Mouse (Mus musculus) layer of hippocampus, postnatal 25 days (tissue): ENCODE data around the gene Plekhm3. TPM values are rescaled to one million over a fixed set of nuclear protein-coding genes. Genes with fewer than 3 reads are reported as not detected.

ENCODE experiments used
- DNase-seq, 2 experiments: peaks; one replicate each; pipeline ENCODE4 v3.0.0; 2022; ENCODE audit warnings: mixed read lengths in 2 of 2, low spot score in 1 of 2; ENCODE audit errors: extremely low spot score in 1 of 2
- total RNA-seq, 2 experiments: library from RNA; stranded (reverse); gene quantifications; 2 replicates each; pipeline ENCODE4 v1.2.3; 2021

Gene Plekhm3
- total RNA-seq, 2 experiments from 2014 or later: 24.7 to 34.1 TPM

DNA sequence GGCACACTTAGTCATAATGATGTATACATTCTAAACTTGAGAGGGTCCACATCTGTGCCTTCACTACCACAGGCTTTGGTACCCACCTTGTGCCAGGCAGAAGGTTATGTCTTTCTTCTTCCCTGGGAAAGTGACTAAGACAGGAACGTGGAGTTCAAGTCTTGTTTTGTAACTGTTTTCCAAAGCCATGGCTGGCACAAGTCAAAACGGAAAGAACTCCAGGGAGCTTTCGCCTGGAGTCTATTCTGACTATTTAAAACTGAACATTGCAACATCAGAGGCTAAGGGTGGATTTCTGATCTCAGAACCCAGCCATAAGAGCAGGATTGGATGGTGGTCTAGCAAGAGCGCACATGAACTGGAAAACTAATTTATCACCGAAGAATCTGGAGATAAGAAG lies 120.0 kb downstream of the Plekhm3 start:
- no peak for DNase-seq

DNA sequence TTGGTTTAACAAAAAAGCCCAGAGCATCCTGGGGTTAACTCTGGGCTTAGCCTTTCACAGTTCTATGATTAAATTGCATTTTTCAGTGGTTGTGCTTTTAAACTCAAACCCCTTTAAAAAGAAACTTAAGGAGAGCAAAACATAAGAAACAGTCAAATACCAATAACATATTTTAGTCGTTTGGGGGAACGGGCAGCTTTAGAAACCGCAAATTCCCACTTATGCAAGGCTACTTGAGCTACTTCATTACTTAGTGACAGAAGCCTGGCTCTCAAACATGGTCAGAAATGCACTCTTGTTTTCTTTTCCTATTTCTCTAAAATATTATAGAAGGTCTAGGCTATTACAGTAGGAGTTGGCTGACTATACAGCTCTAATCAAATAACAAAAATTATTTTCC lies 120.5 kb downstream of the Plekhm3 start:
- no peak for DNase-seq

DNA sequence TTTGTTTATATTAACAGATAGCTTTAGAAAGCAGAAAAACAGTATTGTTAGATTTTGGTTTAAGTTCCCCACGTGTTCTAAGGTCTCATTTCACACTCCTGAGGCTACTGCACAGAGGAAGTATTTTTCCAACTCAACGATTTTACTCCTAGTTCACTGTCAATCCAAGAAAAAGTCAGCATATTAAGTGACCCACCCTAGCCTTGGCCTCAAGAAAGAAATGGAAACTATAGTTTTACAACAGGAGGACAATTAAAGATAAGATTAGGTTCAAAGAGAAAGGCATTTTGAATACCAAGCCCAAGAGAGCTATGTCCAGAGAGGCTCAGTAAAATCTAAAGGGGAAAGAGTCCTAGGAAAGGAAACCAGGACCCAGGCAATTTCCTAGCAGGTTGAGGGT lies 125.1 kb downstream of the Plekhm3 start:
- DNase-seq: no peak

DNA sequence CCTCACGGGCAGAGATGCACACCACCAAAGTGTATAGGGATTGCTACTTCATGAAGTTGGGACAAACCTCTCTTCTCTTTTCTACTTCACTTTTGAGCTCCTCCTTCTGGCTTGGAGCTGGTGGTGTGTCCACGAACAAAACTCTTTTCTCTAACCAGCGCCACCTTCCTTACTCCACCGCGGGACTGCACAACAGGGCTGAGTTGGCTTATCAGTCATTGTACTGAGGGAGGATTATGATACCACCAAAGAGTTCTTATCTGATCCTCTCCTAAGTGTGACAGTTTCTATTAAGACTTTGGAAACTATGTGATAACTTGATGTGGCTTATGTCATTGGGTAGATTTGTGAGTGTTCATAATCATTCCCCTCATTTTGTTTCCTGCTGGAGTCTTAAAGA lies 129.2 kb downstream of the Plekhm3 start:
- no peak for DNase-seq

DNA sequence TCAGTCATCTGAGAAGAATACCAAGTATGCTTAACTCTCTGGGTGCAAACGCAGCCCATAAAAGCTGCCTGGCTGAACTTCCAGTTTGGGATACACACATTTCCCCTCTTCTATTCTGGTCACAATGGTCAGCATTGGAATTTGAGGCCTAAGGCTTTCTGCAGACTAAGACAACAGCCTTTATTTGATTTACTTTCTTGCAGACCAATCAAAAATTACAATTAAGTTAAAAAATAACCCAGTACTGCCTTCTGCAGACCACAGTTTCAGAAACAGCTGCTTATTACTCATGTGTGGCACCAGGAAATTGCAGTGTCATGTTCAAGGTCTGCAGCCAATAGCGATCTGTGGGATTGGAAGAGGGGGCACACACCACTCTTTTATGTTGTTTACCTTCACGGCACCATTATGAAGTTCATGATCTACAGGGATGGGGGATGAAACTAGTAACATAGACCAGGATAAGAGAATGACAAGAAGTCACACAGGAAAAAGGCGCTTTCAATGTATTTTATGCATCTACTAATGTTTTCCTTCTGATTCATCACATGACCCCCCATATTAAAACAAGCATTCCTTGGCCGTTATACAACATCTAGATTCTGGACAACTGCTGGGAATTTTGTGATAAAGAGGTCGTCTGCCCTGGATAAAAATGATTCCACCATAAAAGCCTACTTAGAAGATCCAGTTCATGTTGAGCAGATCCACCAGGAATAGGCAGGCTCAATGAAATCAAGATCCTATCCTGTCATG lies 130.1 kb downstream of the Plekhm3 start:
- no peak for DNase-seq

DNA sequence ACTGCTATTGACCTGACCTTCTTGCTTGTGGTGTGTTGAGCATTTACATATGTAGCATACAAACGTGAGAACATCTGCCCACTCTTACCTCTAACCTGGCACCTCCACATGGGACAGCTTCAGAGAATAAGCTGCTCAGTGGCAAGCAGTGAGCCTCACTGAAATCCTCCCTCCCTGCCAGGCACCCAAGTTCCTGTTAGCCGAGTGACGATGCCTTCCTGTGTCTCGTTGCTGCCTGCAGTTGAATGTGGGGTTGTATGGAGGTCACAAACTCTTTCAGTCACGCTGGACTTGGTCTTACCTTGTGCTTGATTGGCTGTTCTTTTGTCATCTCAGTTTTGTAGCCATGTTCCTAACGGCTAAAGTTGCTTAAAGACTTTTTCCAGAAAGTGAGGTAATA lies 133.1 kb downstream of the Plekhm3 start:
- no peak for DNase-seq

DNA sequence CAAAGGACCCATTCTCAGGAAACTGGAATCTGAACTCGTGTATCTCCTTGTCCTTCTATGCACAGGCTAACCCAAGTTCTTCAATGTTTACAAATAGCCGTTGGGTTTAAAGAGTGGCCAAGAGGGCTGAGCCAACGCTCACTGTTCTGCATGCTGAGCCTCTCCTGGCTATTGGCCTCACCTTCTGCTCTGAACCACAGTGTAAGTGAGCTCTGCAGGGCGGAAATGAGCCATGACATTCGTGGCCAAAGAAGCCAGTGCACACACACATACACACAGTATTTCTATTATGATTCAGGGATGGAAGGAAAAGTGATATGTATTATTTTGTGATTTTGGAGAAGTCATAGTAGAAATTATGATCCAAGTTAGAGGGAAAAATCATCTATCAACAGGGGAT lies 138.9 kb downstream of the Plekhm3 start:
- DNase-seq: no peak

DNA sequence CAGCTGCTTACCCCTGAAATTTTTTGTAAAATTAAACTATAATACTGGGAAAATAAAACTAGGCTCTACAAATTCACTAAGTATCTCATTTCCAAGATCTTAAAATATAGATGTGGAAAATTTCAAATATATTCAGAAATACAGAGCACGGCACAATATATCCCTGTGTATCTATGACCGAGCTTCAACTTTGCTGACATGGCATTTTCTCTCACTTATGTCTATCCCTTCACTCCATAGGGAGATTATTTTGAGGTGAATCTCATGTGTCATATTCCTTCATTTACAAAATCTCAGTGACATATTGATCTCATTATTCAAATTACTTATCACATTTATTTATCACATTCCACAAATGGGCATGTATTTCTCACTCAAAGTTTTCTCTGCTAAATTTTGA lies 143.4 kb downstream of the Plekhm3 start:
- DNase-seq: no peak

DNA sequence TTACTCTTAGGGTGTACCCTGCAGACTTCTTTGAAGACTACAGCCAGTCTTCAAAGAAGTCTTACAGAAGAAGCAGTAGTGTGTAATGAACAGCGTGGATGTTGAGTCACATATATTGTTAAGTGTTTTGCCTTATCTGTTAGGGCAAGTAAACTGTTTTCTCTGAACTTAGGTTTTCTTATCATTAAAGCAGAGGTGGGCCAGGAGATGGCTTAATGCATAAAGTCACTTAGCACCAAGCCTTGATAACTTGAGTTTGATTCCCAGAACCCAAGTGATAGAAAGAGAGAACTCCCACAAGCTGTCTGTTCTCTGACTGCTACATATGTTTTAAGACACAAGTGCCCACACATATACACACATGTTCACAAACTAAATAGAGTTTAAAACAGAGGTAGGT lies 144.7 kb downstream of the Plekhm3 start:
- no peak for DNase-seq

DNA sequence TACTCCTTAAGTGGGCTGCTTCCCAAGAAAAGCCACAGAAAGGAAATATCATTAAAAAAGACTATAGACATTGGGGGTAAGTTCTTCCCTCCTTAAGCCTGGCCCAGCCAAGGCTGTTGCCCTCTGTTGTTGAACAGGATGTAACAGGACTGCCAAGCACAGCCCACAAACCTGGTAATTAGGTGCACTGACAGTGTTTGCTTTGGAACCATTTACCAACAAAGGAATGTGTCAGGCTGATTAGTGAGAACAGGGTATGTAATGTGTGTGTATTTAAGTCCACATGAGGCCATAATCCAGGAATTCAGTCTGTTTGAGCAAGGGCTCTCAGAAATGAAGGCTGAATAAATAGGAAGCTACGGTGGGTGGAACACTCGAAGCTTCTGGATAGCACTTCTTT lies 147.5 kb downstream of the Plekhm3 start:
- DNase-seq: no peak

DNA sequence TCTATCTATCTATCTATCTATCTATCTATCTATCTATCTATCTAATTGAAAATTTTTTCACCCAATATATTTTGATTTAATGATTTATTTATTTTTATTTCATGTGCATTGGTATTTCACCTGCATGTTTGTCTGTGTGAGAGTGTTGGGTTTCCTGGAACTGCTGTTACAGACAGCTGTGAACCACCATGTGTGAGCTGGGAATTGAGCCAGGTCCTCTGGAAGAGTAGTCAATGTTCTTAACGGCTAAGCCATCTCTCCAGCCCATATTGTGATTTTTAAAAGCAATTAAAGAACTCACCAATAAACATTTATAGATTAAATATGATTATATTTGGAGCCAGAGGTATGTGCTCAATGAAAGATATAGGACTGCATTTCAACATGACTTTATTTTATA lies 148.9 kb downstream of the Plekhm3 start:
- DNase-seq: no peak

DNA sequence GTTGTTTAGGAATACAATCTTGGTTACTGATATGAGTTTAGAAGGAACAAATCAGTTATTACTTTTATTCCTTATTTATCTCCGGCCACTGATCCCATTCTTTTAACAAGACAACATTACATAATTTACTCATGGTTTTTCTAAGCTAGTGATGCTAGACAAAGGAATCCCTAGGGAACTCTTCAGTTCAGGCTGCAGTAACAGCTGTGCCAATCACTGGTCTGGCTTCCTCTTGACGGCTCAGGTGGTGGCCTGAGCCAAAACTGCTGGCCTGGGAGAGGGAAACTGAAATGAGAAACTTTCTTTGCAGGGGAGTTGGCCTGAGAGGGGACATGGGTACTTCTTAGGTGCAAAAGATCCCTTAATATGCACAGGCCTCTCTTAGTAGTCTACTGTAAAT lies 151.4 kb downstream of the Plekhm3 start:
- no peak for DNase-seq

DNA sequence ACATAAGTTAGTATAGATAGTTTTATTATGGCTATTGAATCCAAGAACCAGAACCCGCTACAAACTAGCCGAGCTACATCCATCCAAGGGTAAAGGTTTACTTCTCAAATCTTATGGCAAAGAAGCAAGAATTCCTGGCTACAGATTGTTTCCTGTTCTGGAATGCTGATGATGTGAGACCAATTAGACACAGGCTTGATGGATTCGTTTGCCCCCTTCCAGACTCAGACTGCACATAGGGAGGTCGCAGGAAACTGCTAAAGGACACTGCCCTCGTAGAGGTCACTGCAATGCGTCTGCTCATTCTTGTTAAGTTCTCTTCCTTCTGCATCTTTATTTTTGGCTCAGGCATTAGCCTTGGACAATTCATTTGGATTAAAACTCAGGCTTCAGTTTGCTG lies 154.0 kb downstream of the Plekhm3 start:
- no peak for DNase-seq

DNA sequence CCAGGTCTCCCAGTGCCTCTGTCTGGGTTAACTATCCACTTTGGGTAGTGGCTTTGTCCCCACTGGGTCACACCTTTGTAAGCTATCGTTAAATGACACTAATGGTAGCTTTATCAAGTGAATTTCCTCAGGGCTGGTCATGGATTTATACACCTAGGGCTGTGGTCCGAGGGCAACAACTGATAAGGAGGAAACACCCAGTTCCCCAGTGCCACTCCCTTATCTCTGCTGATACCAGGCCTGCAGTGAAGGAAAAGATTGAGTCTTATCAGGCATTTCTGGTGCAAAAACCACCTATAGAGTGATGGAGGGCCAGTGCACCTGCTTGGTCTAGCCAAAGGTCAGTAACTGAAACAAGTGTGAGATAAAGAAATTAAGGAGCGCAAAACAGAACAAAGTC lies 159.0 kb downstream of the Plekhm3 start:
- no peak for DNase-seq

DNA sequence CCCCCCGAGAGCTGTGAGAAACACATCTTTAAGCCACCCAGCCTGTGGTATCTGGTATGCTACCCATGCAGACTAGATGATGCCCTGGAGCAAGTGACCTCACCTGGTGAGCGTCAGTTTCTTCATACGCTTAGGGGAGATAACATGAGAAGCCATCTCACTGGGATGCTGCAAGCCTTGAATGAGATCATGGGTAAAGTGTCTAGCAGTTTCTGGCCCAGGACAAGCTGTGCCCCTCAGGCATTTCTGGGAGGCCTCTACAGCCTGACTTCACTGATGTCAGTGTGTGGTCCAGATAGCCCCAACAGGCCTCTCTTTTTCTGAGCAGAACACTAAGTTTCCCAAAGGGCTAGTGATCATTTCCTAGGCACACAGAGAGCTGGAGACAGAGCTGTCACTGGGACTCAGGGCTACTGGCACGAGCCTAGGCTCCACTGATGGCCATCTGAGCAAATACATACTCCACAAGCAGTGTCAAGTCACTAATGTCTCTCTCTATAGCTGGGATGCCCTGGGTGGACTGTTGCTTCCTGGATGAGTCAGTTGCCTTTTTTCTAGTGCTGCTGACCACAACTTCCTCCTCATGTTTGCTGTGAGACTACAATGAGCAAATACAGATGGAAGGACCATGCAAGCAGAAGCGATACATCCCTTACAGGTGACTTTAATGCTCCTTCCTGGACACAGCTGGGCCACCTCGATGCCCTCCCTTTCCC lies 159.6 kb downstream of the Plekhm3 start:
- DNase-seq: no peak

DNA sequence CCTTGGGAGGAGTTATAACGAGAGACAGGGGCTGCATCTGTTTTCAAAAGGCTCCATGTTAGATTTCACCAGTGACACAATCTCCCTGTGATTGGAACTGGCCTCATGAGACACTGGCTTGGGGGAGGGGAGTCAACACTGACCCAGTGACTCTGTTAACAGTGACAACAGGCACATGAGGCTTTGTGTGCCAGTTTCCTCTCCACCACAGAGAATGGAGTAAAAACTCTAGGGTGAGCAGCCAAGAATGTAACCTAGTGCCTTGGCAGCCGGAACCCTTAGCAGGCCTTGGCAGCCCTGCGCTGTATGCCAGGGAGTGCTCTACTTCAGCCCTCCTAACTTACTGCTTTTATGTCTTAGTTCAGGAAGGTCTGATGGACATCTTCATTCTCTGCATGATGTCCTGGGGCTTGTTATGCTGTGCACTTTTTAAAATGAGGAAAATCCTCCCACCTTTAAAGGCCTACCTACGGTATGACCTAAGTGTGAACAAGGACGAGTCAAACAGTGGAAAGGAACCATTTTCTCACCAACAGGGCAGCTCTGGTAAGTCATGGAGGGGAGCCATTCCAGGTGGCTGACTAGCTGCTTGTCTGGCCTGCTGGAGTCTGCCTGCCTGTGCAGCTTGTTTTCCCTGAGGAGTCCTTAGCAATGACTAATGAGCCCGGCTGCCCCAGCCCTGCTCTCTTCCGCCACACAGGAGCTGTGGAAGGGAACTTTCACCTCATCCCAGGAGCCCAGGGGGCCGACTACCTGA lies 161.2 kb downstream of the Plekhm3 start:
- DNase-seq: no peak

DNA sequence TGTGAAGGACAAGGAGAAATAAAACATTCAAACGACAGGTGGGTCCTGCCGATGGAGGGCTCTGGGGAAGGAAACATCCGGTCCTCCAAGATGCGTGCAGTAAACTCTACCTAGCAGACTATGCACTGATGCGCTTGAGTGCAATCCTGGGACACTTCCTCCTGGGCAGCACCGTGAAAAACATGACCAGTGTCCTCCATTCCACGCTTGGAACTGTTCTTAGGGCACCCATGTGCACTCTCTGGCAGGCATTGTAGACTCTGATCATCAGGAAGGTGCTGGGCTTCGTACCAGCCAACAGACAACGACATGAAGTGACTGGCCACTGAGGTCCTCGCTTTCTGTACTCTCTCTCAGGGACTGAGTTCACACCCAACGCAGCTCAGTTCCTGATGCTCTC lies 162.5 kb downstream of the Plekhm3 start:
- DNase-seq: no peak

DNA sequence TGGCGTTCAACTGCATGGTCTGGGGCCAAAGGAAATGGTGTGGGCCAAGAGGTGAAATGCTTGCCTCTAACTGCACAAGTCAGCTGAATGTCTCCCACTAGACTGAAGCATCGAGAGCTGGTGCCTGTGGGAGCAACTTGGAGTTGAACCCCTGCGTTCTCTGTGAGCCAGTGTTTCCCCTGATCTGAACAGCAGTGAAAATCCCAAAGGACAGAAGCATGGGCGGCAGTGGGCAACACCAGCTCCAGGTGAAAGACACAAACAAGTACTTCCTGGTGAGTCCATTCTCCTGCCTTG lies 163.4 kb downstream of the Plekhm3 start:
- DNase-seq: no peak

DNA sequence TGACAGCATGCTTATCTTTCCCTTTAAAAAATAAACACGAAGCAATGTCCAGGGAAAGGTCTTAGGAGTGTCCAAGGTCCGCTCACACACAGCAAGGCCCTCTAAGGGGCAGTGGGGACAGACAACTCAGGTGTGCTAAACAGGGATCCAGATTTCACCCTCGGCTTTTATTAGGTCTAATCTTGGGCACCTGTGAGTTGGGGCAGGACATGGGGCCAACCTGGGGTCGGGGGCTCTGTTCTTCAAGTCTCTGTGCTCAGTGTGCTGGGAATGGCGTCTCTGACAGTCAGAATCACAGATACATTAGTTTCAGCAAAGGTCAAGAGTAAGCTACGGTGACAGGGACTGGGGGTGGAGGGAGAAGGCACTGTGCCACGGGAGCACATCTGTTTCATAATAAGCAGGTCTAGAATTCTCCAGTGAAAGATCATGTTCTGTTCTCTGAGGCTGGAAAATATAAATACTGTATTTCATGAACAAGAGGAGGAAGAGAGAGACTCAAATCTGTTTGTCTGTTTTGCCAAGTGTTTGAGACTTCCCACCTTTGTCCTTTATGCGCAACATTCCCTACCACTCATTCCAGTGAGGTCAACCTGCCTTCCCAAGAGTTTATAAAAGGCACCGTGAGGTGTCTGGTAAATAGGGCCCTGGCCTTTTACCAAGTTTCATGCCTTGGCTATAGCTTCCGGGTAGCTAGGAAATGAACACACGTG lies 163.9 kb downstream of the Plekhm3 start:
- no peak for DNase-seq

DNA sequence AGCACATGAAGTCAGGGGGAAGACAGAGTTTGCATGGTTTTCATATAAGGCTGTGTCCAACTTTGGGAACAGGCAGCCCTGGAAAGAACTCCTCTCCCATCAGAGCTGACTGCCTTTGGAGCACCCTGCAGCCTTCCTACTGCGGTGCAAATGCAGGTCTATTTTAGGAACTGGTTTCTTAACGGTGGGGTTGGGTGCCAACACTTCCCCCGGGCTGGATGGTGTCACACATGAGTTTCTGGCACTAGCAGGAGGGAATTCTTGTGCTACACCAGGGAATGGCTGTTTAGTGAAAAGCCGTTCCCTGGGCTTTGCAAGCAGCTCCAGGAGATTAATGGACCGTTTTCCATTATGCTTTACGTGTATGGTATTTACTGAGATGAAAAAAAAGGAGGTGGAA lies 164.8 kb downstream of the Plekhm3 start:
- DNase-seq: peak in 1 of 2 experiments; percentile 33
